Mouse (Mus musculus) heart, postnatal 0 days (tissue): ENCODE measurements around the gene Gm10382.

Experiments
- CTCF ChIP-seq: IDR thresholded peaks from 2 replicates; pipeline ENCODE4 v1.5.1; 2016; ENCODE audit warnings: antibody characterized with exemption, control low read depth, low read depth
- EP300 ChIP-seq: IDR thresholded peaks from 2 replicates; pipeline ENCODE4 v1.6.1; 2016; ENCODE audit warnings: antibody characterized with exemption, low read depth

DNA sequence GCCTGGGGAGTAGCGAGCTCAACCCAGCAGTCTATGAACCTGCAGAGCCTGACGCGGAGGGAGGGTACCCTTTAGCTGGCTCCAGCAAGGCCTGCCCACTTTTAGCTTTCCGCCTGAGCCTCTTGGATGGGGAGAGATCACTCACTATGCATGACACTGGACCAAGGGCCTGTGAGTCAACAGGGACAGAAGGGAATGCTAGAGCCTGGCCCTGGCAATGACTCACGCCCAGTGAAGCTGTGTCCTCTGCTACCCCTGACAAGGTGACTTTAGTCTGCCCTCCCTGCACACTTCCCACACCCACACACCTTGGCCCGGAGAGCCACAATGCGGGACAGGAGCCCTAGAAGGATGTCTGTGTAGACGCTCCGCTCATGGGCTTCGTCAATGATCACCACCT lies 37.2 kb downstream of the Gm10382 start:
- TF ChIP-seq CTCF (no peak), EP300 (no peak)
